Comparison of ENCODE assay signal across 7 mouse cellular contexts in genomic region chr6:90711476-90712035, GRCm38 (mm10).
A peak's percentile ranks its signal among the peaks of the same experiment; 100 is the strongest.
DNase-seq lines count a peak whose midpoint lies in the region; ATAC-seq and TF ChIP-seq lines count a peak whose summit lies in the region.

No protein-coding gene starts in this region.

- H3K27me3 ChIP-seq in liver, adult 2 months (ENCODE audit: control insufficient read depth, insufficient read depth, low read length), result no peaks in the 10 kb centered on the region
- no peaks in the 10 kb centered on the region for H3K27me3 ChIP-seq in embryonic facial prominence, embryonic 11.5 days (ENCODE audit: control insufficient read depth, insufficient read depth, low read length)
- no peaks in the 10 kb centered on the region for H3K27me3 ChIP-seq in limb, embryonic 10.5 days (ENCODE audit: low read depth, poor library complexity, severe bottlenecking)

- no peak for TF ChIP-seq POLR2A in liver, adult 2 months (IDR thresholded peaks at IDR 0.05; ENCODE audit: extremely low read depth, insufficient read depth, low read length)

- H3K4me3 ChIP-seq in liver, adult 2 months (ENCODE audit: insufficient read depth, low read depth, low read length), result no peak overlapping the region
- H3K4me3 ChIP-seq in embryonic facial prominence, embryonic 11.5 days (ENCODE audit: low read depth, low read length), result no peak overlapping the region
- H3K4me3 ChIP-seq in limb, embryonic 10.5 days, result no peak overlapping the region

- H3K27ac ChIP-seq in liver, adult 2 months (replicated peaks; ENCODE audit: insufficient read depth, low read depth, low read length), result peak overlapping the region; percentile 73
- H3K27ac ChIP-seq in embryonic facial prominence, embryonic 11.5 days (replicated peaks; ENCODE audit: low read depth, low read length), result 0 out of 2 replicates have a peak overlapping the region, but pooled peaks have one; percentile 13
- H3K27ac ChIP-seq in limb, embryonic 10.5 days, result peak overlapping the region; percentile 62; the same call in 1 of the 2 replicates

- no peak for DNase-seq in liver, adult 2 months (ENCODE audit: extremely low read depth, low read depth, low spot score)
- DNase-seq in liver, result no peak
- DNase-seq in embryonic facial prominence, embryonic 11.5 days (ENCODE audit: low spot score), result no peak
- no peak for DNase-seq in limb, embryonic 10.5 days (ENCODE audit: low spot score)
- DNase-seq in retina, postnatal 1 day, result peak; percentile 75
- no peak for DNase-seq in urinary bladder, postnatal 10 days (ENCODE audit: low spot score)
- DNase-seq in gastrocnemius, postnatal 36 days, result no peak

- 30% methylated on average over 12 of the region's 12 CpGs for WGBS in liver, adult 2 months
- 55% methylated on average over 12 of the region's 12 CpGs for WGBS in embryonic facial prominence, embryonic 11.5 days
- WGBS in limb, embryonic 10.5 days, result 70% methylated on average over 12 of the region's 12 CpGs

- peaks cover 53% of the 10 kb centered on the region for H3K4me1 ChIP-seq in liver, adult 2 months (ENCODE audit: control insufficient read depth, insufficient read depth, low read length)
- H3K4me1 ChIP-seq in embryonic facial prominence, embryonic 11.5 days (ENCODE audit: control insufficient read depth, insufficient read depth, low read length), result peaks cover 8% of the 10 kb centered on the region; the same call in 1 of the 2 replicates
- H3K4me1 ChIP-seq in limb, embryonic 10.5 days, result peaks cover 61% of the 10 kb centered on the region

- no peak for ATAC-seq in embryonic facial prominence, embryonic 11.5 days (replicated peaks; ENCODE audit: insufficient number of reproducible peaks, low FRiP score, low TSS enrichment, low read depth)

- no peak for TF ChIP-seq CTCF in liver, adult 2 months (IDR thresholded peaks at IDR 0.05; ENCODE audit: low read depth, low read length)

- no peaks in the 10 kb centered on the region for H3K9me3 ChIP-seq in embryonic facial prominence, embryonic 11.5 days (replicated peaks; ENCODE audit: control insufficient read depth, low read length)
- H3K9me3 ChIP-seq in limb, embryonic 10.5 days (replicated peaks), result no peaks in the 10 kb centered on the region

- intact Hi-C loops in gastrocnemius, postnatal 36 days (cut with DNase I), result no loop called here

- H3K79me2 ChIP-seq in liver, adult 2 months (ENCODE audit: control insufficient read depth, insufficient read depth, low read length), result peaks cover 46% of the 10 kb centered on the region

- H3K36me3 ChIP-seq in liver, adult 2 months (ENCODE audit: control insufficient read depth, insufficient read depth, low read length), result no peaks in the 10 kb centered on the region
- H3K36me3 ChIP-seq in embryonic facial prominence, embryonic 11.5 days (replicated peaks; ENCODE audit: control insufficient read depth, insufficient read depth, low read depth, low read length), result no peaks in the 10 kb centered on the region
- H3K36me3 ChIP-seq in limb, embryonic 10.5 days, result 0 out of 2 replicates have a peak, but pooled peaks cover 2% of the 10 kb centered on the region

- no peak overlapping the region for H3K9ac ChIP-seq in liver, adult 2 months (ENCODE audit: low read depth, low read length)
- no peak overlapping the region; the same call in 1 of the 2 replicates for H3K9ac ChIP-seq in embryonic facial prominence, embryonic 11.5 days (replicated peaks; ENCODE audit: low read length)

- no peak overlapping the region; the same call in 1 of the 2 replicates for H3K4me2 ChIP-seq in embryonic facial prominence, embryonic 11.5 days (ENCODE audit: low read depth, low read length)

Comparison
In these comparisons a context has a peak if more than half of its experiments do, and no peak if none do; other contexts are left out.
1. H3K27ac ChIP-seq: peak in every context shown above with its lines; median percentile 73 in liver, adult 2 months; 62 in limb, embryonic 10.5 days; 13 in embryonic facial prominence, embryonic 11.5 days.